Mouse (Mus musculus): ENCODE results near the gene Sh3bgrl3.
A peak's percentile ranks its signal among the peaks of the same experiment; 100 is the strongest.

The Sh3bgrl3 gene

GRCm38 (mm10) chr4:134110653-134111052, 17.9 kb downstream of the Sh3bgrl3 start:
- no peak for DNase-seq (ENCODE audit: low read depth, low spot score)

- DNase-seq (ENCODE audit: low read depth, low spot score), result no peak
Observed at GRCm38 (mm10) chr4:134108196-134108595, 20.4 kb downstream of the Sh3bgrl3 start.

DNA sequence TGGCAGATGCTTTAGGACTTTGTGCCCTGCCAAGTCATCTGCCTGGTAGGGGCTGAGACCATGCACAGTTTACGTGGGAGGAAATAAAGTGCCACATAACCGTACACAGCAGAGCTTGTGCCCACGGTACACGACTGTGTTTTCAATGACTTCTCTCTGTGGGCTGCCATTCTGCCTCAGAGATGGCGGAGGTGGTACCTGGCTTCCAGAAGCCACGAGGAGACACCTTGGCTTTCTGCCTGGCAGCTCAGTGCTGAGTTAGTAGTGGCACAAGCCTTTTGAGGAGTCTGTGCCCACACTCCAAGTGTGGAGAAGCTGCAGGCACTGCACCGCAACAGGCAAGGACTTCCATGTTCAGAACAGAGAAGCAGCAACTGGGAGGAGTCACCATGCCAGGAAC, 20.9 kb downstream of the Sh3bgrl3 start:
- DNase-seq (ENCODE audit: low read depth, low spot score), result no peak

DNA sequence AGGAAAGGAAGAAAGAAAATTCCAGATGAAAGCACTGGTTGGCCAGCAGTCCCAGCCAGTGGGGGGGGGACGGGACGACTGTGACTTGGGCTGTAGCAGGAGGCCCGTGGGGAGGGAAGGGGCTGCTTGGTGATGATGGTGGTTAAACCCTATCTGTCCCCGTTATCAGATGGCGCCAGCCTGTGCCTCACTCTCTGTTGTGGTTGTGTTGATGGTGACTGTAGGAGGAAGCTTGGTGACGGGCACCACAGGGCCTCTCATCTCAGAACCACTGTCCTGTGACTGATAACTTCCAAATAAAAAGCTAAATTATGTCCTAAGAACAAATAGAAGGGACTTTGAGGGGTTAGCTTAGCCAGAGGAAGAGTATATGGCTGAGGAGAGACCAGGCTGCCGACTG, 22.5 kb downstream of the Sh3bgrl3 start:
- no peak for DNase-seq (ENCODE audit: low read depth, low spot score)

GRCm38 (mm10) chr4:134102742-134103119, 25.9 kb downstream of the Sh3bgrl3 start:
- DNase-seq (ENCODE audit: low read depth, low spot score), result no peak

DNA sequence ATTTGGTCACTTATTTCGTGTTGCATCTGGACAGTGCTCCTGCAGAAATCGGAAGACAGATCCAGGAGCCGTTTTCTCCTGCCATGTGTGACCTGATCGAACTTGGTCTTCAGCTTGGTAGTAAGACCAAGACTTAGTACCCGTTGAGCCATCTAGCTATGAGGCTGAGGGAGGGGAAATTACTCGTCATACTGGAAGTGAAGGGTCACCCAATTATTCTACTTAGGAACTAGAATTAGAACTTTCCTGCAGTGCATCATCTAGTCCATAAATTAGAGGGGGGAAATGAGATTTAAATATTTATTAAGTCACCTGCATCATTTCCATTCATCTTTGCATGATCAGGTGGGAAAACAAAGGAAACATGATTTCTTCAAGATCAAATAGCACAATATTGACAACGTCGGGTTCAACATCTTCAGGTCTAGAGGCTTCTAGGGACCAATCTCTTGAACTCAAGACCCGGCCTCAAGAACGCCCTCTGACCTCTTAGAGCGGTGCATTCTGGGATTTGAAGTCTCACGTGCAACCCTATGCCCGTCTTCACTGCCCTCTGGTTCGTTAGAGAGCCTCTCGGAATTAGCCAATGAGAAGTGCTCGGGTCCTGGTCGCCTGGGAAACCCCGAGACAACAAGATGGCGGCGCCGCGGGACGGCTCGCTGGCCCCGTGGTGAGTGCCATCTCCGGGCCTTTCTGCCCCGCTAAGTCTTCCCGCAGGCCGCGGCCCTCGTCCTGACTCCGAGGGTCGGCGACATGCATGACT, 26.4 kb downstream of the Sh3bgrl3 start, which contains the start of gene Ubxn11:
Gene Ubxn11, plus strand, starts transcription at position 592 of the 763 bp plus-strand sequence.
- peak; percentile 85 for DNase-seq (ENCODE audit: low read depth, low spot score)

DNA sequence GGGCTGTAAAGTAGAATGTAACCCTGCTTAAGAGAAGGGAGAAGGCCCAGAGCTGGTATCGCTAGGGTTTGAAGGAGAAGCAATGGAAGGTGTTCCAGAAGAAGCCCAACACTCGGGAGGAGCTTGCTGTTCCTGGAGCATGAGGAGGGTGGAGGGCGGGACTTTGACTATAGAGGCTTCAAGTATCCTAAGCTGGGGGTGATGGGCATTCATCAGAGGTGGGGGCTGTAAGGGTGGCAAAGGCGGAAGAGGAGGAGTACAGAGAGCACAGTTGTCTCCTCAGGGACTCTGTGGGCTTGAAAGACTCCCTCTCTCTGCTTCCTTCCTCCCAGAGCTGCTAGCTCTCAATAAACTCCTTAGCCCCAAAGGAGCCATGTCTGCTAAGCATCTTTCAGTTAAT, 28.3 kb downstream of the Sh3bgrl3 start:
- DNase-seq (ENCODE audit: low read depth, low spot score), result no peak

DNA sequence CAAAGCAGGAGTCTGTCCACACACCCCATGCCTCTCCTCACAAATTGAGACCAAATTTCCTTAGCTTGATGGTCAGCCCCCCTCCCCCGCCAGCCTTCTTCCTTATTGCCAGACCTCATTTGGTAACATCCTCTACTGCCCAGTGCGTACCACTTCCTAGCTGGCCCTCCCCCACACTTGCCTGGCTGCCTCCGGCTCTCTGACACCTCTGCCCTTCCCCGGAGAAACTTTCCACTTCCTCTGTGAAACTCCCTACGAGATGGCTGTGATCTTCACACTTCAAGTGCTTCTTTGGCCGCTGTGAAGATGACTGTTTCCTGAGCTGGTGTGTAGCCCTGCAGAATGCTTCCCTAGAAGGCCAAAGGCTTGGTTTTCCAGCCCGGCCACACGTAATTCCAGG, 30.0 kb downstream of the Sh3bgrl3 start:
- no peak for DNase-seq (ENCODE audit: low read depth, low spot score)

GRCm38 (mm10) chr4:134097015-134097608, 31.5 kb downstream of the Sh3bgrl3 start:
- no peak for DNase-seq (ENCODE audit: low read depth, low spot score)

DNA sequence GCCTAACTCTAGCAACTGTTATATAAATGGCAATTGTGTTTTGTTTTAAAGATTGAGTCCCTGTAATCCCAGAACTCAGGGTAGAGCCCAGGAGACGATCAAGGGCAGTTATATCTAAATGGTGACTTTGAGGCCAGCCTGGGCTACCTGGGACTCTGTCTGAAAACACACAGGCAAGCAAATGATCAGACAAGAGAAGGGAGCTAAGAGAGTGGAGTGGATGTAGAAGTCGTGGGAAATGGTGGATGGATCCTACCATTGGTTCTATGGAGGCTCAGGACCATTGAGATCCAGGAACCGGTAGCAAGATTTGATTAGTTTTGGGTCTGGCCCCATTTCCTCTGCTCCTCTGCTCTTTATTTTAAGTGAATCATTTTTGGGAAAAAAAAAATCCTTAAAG, 32.5 kb downstream of the Sh3bgrl3 start:
- DNase-seq (ENCODE audit: low read depth, low spot score), result no peak

DNA sequence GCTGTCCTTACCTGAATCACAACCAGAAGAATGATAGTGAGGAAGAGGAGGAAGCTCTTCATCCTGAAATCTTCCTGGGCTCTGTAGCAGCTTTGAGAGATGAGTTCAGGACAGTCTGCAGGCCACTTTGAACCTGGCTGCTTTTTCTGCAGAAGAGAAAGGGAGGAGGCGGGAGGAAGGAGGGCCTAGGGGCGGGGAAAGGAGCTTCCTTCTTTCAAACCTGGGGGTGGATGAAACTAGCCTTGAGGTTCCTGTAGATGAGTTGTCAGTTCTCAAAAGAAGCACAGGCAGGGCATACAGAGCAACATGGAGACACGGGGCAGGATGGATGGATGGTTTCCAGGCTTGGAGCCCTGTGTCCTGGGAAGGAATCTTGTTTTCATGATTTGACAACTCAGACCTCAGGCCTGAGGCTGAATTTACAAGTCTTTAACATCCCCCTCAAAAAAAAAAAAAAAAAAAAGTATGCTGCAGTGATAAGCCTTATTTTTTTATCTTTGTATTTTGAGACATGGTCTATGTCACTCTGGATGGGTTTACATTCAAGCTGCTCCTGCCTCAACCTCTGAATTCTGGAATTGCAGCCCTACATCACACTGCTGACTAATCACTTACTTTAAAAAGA, 33.6 kb downstream of the Sh3bgrl3 start, which contains the start of gene Cd52:
Gene Cd52, minus strand, starts transcription at position 160 of the 625 bp plus-strand sequence.
- DNase-seq (ENCODE audit: low read depth, low spot score), result no peak

GRCm38 (mm10) chr4:134094004-134094564, 34.5 kb downstream of the Sh3bgrl3 start:
- no peak for DNase-seq (ENCODE audit: low read depth, low spot score)

DNA sequence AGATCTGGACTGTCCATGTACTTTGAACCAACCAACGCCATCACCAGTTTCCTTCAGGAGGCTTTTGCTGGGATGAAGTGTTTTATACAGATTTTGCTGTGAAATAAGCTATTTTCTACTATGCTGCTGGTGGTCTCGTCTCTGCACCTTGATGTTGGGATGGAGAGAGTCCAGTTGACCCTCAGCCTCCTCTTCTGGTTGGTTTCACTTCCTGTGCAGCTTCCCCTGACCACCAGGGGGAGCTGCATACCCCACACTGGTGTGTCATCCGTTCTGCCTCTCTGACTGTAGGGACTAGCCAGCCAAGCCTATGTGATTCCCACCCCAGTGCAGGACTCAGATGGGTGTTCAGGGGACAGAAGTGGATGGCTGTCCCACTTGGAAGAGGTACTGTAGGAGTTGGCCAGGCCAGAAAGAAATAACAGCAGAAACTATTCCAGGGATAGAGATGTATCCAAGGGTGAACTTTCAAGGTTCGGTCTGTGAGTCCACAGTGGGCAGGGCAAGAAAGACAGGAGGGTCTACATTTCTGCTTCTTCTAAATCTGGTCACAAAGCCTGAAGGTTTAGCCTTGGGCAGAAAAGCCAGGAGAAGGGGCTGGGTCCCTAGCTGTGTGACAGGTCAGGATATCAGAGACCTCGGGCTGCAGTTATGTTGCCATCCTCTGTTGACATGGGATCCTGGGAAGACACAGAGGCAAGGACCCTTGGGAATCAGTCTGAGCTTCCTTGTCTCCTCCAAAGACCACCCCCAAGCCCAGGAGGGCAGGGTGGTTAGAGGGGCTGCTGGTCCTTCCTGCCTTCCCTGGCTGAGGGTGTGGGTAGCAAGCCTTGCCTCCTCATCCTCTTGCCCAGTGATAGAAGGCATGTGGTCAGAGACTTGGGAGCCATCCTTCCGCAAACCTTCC, 36.0 kb downstream of the Sh3bgrl3 start:
- DNase-seq (ENCODE audit: low read depth, low spot score), result no peak

GRCm38 (mm10) chr4:134091225-134091529, 37.4 kb downstream of the Sh3bgrl3 start:
- DNase-seq (ENCODE audit: low read depth, low spot score), result no peak

GRCm38 (mm10) chr4:134090521-134091224, 37.9 kb downstream of the Sh3bgrl3 start:
- no peak for DNase-seq (ENCODE audit: low read depth, low spot score)

DNA sequence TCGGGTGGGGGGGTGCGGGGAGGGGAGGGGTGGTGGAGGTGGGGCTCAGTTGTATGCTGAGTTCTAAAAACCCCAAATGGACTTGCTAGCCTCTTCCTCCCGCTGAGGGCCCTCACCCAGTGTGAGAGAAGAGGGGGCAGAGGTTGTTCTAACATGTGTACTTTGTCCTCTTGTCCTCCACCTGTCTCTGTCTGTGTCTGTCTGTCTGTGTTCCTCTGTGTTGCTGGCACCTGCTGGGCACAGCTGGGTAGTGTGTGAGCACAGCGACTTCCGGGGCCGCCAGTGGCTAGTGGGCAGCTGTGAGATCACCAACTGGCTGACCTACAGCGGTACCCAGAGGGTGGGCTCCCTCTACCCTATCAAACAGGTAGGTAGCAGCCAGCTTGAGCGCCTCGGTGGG, 39.6 kb downstream of the Sh3bgrl3 start:
- DNase-seq (ENCODE audit: low read depth, low spot score), result no peak

GRCm38 (mm10) chr4:134087412-134087811, 41.2 kb downstream of the Sh3bgrl3 start:
- no peak for DNase-seq (ENCODE audit: low read depth, low spot score)

DNA sequence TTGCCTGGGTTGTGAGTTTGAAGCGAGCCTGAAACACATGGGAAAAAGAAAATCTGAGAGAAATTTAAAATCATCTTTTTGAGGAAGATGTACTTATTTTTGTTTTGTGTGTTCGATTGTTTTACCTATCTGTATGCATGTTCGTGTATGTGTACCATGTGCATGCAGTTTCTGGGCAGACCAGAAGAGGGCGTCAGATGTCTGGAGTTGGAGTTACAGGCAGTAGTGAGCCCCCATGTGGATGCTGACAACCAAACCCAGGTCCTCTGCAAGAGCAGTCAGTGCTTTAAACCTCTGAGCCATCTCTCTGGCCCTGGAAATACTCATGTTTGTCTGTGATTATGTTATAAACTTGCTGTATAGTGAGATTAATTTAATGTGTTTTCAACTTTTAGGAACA, 43.6 kb downstream of the Sh3bgrl3 start:
- DNase-seq (ENCODE audit: low read depth, low spot score), result no peak

DNA sequence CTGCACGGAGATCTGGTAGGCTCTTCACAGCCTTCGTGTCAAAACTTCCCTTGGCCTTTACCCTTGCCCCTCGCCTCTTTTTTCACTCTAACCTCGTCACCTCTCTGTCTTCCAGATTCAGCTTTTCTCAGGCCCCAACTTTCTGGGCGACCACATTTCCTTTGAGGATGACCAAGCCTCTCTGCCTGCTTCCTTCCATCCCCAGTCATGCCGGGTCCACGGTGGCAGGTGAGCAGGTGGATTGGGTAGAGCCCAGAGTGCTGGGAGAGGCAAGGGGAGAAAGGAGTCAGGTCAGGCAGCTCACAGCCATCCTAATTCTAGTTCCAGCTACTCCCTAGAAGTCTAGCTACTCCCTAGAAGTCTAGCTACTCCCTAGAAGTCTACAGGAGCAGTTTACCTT, 46.1 kb downstream of the Sh3bgrl3 start:
- no peak for DNase-seq (ENCODE audit: low read depth, low spot score)

- DNase-seq (ENCODE audit: low read depth, low spot score), result peak; percentile 28
Observed at GRCm38 (mm10) chr4:134081730-134082386, 46.7 kb downstream of the Sh3bgrl3 start.
